Mouse (Mus musculus) adrenal gland, adult 8-10 months (tissue): ENCODE data around the gene Hlf. TPM values are rescaled to one million over a fixed set of nuclear protein-coding genes. Genes with fewer than 3 reads are reported as not detected.
A peak's percentile ranks its signal among the peaks of the same experiment; 100 is the strongest.

Experiments
- DNase-seq: peaks from one replicate; pipeline ENCODE4 v3.0.0; 2022
- total RNA-seq, 4 experiments: library from RNA; stranded (reverse); gene quantifications; 2 replicates each; pipeline ENCODE4 v1.2.4; 2022

Gene Hlf
- total RNA-seq, 4 experiments from 2014 or later: 15.5 to 22.7 (median 18.1) TPM

- no peak for DNase-seq
These were observed 49.9 kb downstream of the Hlf start for GRCm38 (mm10) chr11:90340836-90341235.

DNA sequence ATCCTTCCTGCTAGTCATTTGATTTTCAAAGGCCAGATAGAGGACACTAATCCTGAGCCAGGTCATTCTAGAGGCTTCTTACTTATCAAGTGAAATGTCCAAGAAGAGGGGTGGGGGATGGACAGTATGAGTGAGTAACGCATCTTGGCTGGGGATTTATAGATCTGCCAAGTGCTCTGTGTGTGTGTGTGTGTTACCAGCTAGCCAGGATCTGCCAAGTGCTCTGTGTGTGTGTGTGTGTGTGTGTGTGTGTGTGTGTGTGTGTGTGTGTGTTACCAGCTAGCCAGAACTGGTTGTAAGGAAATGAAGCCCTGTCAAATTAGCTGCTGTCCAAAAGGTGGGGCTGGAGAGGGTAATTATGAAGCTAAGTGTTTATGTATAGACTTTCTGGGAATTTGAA is 55.9 kb downstream of the Hlf start:
- no peak for DNase-seq

- no peak for DNase-seq
These were observed 58.0 kb downstream of the Hlf start for GRCm38 (mm10) chr11:90332737-90333136.

GRCm38 (mm10) chr11:90330202-90330694 is 60.4 kb downstream of the Hlf start:
- DNase-seq: no peak

DNA sequence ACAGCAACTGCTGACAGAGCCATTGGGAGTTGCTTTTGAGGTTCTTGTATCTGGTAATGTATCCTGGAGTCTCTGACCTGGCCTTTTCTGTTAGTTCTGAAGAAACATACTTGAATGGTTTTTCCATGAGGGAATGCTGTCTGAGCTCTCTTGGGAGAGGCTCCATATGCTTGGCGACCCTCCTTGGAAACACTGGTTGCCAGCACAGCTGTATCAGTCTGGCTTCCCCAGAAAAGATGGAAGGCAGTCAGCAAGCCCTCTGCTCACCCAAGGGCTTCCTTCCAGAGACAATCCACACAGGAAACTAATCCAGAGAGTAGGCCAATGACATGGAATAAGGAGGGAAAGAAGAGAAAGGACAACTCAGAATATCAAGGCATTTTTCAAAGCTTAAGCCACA is 63.9 kb downstream of the Hlf start:
- no peak for DNase-seq

GRCm38 (mm10) chr11:90326146-90326545 is 64.5 kb downstream of the Hlf start:
- DNase-seq: no peak

- no peak for DNase-seq
These were observed 66.1 kb downstream of the Hlf start for GRCm38 (mm10) chr11:90324597-90324996.

- no peak for DNase-seq
These were observed 69.8 kb downstream of the Hlf start for GRCm38 (mm10) chr11:90320922-90321321.

- DNase-seq: peak; percentile 12
These were observed 73.2 kb downstream of the Hlf start for GRCm38 (mm10) chr11:90317482-90317881.

DNA sequence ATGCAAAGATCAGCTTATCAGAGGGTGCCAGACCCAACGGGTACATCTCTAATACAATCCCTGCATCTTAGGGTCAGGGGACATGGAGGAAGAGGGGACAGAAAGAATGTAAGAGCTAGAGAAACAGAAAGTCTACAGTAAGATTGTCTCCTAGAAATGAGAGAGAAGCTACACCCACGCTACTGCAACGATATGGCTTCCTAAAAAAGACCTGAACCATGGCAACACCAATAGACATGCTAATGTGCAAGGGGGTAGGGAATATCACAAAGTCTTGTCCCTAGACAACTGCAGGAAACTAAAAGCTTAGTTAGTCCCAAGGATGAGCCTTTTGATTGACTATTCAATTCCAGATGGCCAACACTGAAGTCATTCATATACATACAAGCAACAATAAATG is 76.1 kb downstream of the Hlf start:
- DNase-seq: no peak

GRCm38 (mm10) chr11:90306993-90307392 is 83.7 kb downstream of the Hlf start:
- peak; percentile 21 for DNase-seq

- DNase-seq: no peak
These were observed 84.6 kb downstream of the Hlf start for GRCm38 (mm10) chr11:90306067-90306466.

DNA sequence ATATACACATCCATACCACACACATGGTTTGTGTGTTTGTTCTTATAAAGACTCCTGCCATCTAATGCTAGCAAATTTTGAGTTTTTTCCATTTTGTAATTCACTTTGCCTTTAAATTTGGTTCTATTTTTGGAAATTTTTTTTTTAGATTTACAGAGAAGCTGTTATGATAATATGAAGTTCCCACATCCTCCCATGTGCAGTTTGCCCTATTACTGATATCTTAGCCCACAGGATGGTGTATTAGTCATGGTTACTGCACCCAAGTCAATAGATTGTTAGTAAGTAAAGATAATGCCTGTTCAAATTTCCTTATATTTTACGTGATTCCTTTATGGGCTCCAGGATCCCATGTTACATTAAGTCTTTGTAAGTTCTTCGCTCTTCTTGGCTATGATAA is 96.1 kb downstream of the Hlf start:
- no peak for DNase-seq

- DNase-seq: no peak
These were observed 97.9 kb downstream of the Hlf start for GRCm38 (mm10) chr11:90292766-90293165.

GRCm38 (mm10) chr11:90291156-90291555 is 99.5 kb downstream of the Hlf start:
- DNase-seq: no peak

GRCm38 (mm10) chr11:90286550-90287154 is 104.0 kb downstream of the Hlf start:
- DNase-seq: no peak

Other genes starting within 250 kb of the Hlf start
- 1 to 10 TPM in 3 of 4 experiments, under 1 TPM in 1; 0.70 to 5.6 (median 2.0) TPM for gene Gm45716, start 203.2 kb downstream of the Hlf start, total RNA-seq
- gene Mmd, start 141.4 kb downstream of the Hlf start, total RNA-seq: 100 to 1,000 TPM in 1 of 4 experiments, 10 to 100 TPM in 3; 47.3 to 193 (median 87.0) TPM
- gene Stxbp4, start 247.2 kb upstream of the Hlf start, total RNA-seq: 10 to 100 TPM; 12.1 to 20.6 (median 16.2) TPM
- gene Cox11, start 247.3 kb upstream of the Hlf start, total RNA-seq: 10 to 100 TPM; 15.9 to 22.4 (median 17.8) TPM